Mouse (Mus musculus) adrenal gland, adult 18-20 months (tissue): ENCODE results near the gene Polr2g. TPM values are rescaled to one million over a fixed set of nuclear protein-coding genes. Genes with fewer than 3 reads are reported as not detected.

ENCODE experiments used
- DNase-seq, 2 experiments: peaks; one replicate each; pipeline ENCODE4 v3.0.0; 2021 to 2022; ENCODE audit warnings: low spot score in 2 of 2
- total RNA-seq, 2 experiments: library from RNA; stranded (reverse); gene quantifications; 1 replicate in 1 of 2; 2 replicates in 1 of 2; pipeline ENCODE4 v1.2.3; 2021

Polr2g gene
- total RNA-seq, 2 experiments from 2014 or later = 81.3 to 97.9 TPM

DNA sequence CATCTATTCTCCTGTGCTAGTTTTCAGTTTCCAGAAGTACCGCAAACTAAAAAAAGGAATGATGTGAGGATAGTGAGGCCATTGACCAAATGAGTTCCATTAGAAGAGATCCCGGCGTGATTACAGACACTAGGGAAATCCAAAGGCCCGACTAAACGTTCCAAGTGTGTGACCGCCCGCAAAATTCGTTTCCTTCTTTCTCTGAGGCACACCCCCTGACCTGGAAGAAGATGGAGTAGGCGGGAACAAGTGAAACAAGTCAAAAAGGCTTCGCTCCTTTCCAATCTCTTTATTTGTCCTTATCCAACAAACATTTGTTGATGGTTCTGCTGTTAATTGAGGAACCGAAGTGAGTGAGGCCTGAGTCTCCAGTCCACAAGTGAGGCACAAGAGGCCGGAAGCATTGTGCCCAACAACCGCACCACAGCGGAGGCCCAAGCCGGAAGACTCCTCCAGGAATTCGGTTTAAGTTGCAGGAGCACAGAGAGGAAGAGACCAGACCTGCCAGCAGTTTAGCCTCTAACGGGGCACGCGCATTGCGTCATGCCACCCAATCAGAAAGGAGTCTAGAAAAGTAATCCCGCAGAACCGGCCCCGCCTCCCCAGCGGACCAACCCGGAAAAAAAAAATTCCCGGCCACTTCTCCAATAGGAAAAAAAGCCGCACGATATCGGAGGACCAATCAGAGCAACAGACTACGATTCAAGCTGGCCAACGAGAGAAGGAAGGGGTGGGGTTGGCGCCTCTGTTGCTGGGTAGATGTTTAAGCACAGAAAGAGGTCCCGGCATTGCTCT is 20.6 kb upstream of the Polr2g start, which contains the start of gene Ttc9c:
TSS of gene Ttc9c (minus strand) at position 533 of the 795 bp plus-strand sequence.
- DNase-seq = peak; percentile 84 to 87

DNA sequence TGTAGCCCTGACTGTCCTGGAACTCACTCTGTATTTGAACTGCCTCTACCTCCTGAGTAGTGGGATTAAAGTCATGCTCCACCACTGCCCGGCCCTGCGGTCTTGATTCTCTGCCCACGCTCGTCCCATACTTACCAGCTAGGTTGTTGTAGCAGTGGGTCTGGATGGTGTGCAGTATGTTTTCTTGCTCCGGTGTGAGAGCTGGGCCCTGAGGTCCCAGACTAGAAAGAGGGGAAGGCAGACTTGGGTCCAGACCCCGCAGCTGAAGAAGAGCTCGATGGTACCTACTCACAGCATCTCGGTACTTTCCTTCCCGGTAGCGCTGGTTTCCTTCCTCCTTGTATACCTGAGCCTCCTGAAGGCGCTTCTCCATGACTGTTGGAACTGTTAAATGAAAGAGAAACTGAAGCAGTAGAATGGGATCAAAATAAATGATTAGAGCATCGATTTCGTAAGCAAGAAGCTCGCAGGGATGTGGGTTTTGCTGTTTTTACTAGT is 20.0 kb upstream of the Polr2g start:
- no peak for DNase-seq

DNA sequence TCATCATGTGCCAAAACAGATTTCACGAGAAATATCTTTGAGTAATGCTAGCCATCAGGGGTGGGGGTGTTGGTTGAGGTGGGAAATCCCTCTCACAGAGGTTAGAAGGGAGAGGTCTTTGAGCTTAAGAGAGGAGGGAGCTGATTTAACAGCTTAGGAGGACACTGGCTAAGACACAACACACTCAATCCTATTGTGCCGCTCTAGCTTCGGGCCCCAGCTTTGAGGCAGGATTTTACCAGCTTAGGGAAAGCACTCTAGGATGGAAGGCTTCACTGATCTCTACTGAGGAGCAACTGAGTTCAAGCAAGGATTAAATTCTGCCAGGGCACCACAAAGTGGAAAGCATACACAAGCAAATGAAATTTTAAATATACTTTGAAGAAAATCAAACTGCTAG is 18.6 kb upstream of the Polr2g start:
- DNase-seq = no peak

DNA sequence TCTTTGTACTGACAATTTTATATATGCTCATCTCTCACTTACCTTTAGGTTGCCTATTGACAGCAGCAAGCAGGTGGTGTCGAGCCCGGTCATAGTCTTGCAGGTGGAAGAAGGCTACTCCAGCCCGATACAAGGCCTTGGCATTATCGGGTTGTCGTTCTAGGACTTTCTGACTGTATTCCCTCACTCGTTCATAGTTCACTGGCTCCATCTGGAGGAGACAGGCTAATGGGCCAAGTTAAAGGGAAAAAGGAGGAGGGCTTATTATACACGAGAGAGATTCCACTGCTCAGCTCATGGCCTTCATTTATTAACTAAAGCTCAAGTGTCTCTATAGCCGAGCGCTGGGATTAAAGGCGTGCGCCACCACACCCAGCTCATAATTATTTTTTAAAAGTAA is 17.4 kb upstream of the Polr2g start:
- no peak for DNase-seq

DNA sequence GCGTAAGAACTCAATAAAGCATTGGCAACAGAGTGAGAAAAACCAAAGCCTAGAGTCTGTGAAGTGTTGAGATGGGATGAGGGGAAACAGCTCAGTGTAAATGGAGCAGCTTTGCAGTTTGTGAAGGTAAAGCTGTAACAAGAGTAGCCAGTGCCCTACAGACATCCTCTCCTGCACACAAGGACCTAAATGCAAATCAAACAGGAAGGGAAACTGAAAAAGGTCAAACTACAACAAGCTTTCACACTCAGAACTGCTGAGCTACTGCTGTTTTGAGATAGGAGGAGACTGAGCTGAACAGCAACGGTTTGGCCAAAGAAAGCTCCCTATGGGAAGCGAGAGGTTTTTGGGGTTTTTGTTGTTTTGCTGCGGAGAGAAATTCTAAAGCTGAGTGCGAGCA is 8.4 kb upstream of the Polr2g start:
- DNase-seq = no peak

DNA sequence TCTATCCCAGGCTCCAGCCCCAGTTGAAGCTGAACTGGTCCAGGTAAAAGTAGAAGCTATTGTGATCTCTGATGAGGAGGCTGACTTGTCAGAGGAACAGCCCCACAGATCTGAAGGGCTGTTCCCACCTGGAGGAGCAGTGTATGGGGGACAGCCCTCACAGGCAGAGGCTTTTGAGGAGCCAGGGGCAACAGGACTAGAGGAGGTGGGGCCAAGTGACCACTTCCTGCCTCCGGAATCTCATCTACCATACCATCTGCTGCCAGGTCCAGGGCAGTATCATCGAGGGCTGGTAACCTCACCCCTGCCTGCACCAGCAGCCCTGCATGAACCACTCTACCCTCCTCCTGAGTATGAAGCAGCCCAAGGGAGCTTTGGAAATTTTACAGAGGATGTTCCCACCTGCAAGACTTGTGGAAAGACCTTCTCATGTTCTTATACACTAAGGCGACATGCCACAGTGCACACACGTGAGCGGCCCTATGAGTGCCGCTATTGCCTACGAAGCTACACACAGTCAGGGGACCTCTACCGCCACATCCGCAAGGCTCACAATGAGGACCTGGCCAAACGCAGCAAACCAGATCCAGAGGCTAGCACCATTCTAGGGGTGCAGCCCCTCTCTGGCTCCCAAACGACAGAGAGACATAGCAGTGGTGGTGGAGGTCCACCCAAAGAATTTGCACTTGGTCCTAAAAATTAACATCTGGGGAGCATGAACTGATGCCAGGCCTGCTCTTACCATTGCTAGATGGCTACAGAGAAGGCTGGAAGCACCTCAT is 5.7 kb upstream of the Polr2g start:
- DNase-seq = no peak

DNA sequence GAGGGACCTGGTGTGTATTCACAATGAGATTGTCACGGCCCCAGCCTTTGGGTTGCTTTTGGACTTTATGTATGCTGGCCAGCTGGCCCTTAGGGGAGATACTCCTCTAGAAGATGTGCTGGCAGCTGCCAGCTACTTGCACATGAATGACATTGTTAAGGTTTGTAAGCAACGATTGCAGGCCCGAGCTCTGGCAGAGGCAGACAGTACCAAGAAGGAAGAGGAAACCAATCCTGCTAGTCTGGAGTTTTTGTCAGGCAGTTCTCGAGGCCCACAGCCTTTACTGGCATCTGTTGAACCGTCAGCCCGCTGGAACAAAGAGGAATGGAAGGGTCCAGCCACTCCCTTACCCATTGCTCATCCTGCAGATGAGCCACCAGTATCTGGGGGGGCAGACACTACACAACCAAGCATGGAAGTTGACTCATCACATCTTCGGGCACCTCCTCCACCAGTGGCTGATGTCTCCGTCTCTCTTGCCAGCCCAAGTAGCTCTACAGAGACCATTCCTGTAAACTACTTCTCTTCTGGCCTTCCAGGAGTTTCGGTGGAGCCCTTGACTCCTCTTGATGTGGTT is 4.9 kb upstream of the Polr2g start:
- DNase-seq = no peak

DNA sequence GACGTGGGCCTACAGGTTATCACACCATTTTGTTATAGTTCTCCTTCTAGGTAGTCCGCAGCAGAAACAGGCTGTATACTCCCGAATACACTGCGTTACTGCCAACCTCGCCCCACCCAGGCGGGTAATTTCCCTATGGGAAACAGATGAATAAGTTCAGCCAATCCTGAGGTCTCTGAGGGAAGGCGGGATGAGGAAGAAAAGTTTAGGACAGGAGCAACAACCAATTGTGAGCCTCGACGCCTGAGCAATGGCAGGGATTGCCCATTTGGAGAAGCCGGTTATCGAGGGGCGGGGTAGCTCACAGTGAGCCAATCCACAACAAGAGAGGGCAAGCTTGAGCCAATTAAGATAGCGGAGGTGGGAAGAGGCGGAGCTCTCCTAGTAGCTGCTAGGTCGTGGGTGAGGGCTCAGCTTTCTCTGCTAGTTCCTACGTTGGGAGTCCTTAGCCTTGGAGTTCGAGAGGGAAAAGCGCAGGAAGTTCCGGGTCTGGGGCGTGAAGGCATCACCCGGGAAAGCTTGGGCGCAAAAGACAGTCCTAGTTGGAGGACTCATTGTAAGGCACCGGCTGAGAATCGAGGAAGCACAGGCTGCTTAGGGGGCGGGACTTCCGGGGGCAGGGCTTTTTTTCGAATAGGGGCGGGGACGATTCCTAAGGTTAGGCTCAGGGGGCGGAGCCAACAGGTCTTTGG is 3.9 kb upstream of the Polr2g start, which contains the start of gene Zbtb3:
TSS of gene Zbtb3 (plus strand) at position 426 of the 692 bp plus-strand sequence.
- peak; percentile 74 to 79 for DNase-seq

DNA sequence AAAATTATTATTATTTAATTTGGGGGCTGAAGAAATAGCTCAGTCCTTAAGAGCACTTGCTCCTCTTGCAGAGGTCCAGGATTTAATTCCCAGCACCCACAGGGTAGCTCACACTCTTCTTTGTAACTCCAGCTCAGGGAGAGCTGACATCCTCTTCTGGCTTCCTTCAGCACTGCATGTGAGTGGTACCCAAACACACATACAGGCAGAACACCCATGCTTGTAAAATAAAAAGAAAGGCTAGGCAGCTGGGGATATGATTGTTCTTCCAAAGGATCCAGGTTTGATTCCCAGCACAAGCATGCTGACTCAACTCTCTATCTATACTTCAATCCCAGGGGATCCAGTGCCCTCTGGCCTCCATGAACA is 554 bp upstream of the Polr2g start:
- no peak for DNase-seq

DNA sequence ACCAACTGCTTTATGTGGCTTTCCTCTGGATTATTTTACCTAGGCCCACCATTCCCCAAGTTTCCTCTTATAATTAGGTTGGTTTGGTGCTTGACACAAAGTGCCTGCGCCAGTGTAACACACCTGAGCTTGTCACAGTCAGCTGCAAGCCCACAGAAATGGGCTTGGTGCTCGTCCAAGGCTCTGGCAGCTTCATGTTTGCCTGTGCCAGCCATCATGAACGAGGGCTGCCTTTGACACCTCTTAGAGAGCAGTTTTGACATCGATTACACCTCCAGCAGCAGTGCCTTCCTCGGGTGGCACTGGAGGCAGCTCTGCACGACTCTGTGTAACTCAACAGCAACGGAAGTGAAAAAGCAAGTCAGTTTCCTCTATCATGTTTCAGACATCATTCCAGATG is 8.2 kb downstream of the Polr2g start:
- DNase-seq = no peak

DNA sequence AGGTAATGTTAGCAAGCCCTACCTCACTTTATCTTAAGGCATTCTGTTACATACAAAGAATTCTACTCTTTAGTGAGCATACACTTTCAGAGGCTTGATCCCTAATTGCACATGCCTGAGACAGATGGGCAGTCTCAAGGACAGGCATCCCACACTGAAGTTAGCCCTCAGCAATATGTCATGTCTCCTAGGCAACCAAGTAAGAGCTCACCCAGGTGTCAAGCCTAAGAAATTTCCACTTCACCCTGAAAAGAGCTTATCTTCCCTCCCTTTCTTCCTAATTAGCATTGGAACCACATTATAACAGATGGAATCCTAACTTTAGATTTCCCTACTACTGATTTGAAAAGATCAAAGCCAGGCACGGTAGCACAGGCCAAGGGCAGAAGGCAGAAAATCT is 9.2 kb downstream of the Polr2g start:
- no peak for DNase-seq

DNA sequence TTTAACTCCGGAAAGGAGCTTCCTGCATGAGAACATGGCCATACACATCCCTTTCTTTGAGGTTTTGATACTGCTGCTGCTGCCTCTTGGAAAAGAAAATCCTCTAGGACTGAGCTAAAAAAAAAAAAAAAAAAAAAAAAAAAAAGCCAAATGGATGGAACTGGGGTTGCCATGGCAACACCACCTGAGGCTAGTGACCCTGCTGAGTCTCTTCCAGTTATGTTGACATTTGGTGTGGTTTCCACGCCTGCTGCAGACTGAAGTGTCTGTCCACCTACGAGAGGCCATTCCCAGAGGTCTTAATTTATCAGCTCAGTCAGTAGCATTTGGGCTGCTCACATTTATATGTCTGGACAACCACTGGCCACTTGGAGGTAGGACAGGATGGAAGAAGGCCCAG is 9.9 kb downstream of the Polr2g start:
- DNase-seq = no peak

DNA sequence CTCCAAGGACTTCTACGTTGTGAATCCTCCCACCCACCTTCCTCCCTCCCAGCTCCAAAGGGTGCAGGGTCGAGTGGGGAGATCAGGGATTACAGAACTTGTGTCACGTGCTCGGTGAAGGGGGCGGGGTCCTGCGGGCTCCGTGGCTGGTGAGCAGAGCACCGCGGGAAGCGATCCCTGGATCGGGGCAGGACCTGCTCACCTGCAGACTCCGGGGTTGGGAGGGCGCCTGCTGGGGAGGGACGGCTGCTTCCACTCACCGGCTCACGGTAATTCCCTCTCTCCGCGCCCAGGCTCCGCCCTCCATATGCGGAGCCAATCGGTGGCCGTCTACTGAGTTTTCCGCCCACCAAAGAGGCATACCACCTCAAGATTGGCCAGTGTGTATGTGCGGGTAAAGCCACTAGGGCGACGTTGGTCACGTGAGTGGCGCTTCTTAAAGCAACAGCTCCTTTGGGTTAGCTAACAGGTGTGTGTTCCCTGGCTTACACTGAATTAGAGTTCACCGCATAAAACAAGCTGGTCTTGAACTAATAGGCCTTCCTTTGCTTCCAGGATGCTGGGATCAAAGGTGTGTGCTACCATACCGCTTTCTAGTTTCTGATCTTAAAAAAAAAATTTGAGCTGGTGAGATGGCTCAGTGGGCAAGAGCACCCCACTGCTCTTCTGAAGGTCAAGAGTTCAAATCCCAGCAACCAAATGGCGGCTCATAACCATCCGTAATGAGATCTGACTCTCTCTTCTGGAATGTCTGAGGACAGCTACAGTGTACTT is 12.2 kb downstream of the Polr2g start, which contains the start of gene Taf6l:
TSS of gene Taf6l (minus strand) at position 410 of the 774 bp plus-strand sequence.
- DNase-seq = peak; percentile 73 to 82

DNA sequence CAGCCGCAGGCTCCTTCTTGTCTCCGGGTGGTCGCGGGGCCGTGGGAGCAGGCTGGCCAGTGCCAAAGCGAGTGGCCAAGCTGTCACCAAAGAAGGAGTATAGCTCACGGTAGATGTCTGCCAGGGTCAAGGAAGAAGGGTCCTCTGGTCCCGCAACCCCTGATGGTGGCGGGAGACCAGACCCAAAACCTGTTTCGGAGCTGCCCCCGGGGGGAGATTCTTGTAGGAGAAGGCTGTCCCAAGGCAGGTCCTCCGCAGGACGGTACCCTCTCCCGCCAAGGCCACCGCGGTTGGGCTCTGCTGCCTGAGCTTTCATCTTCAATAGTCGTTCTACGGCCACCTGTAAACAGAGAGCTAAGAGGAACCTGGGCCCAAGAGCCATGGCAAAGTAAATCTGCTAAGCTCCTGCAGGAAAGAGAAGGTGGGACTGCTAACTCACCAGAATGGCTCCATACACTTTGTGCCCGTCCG is 23.4 kb downstream of the Polr2g start:
- no peak for DNase-seq

DNA sequence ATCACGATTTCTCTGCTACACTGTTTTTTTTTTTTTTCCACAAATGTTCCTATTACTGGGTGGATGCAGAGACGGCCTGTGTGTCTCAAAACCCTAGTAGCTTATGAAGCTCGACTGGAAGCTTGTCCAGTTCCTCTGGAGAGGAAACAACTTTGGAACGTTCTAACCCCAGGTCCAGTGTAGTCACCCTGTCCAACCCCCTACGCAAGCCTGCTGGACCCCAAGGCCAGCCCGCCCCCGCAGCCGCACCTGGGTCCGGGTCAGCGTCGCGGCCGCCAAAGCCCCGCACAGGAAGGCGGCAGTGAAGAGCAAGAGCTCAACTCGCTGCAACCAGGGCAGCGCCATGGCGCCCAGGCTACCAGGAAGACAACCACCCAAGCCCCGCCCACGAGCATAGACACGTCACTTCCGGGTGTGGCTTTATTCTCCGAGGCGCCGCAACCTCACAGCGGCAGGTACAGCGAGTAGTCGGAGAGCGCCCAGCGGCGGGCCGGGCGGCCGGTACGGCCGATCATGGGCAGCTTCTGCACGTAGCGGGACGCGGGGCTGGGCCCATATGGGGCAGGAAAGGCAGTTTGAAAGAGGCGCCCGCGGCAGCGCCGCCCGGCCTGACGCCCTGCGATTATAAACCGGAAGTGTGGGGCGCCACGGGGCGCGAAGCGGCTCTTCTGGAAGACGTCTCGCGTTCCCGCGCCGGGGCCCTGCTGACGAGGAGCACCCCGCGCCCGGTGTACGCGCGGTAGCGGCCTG is 24.1 kb downstream of the Polr2g start, which contains the start of gene Tmem179b:
TSS of gene Tmem179b (minus strand) at position 382 of the 750 bp plus-strand sequence.
- DNase-seq = peak; percentile 96 to 98

DNA sequence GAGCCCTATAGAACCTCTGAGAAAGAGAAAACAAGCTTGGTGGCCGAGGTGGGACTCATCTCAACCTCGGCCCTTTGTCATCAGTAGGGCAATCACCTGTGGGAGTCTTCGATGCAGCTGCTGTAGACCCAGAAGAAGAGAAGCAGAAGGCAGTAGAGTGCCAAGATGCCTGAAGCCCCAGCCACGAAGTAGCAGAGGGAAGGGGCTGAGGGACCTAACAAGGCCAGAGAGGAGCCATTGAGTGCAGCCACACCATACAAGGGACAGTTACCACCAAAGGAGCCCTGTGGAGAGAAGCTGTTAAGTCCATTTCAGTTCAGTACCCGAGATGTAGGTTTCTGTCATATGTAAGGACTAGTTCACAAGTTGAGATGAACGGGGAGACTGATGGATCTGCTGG is 25.0 kb downstream of the Polr2g start:
- DNase-seq = no peak

DNA sequence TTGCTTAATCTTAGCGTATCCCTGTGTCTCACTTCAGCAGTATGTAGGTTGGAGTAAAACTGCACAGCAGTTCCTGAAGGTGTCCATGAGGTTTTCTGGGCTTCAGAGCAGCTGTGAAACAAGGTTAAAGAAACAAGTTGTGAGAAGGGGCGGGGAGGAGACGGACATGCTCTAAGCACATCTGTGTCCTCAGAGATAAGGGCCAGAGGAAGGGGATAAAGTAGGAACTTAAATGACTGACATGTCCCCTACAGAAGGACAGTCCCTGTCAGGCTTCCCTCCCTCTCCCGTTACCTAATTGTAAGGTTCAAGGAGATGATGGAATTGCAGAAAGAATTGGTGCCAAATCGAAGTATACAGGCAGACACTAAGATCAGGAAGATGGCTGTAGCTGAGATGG is 25.4 kb downstream of the Polr2g start:
- no peak for DNase-seq

DNA sequence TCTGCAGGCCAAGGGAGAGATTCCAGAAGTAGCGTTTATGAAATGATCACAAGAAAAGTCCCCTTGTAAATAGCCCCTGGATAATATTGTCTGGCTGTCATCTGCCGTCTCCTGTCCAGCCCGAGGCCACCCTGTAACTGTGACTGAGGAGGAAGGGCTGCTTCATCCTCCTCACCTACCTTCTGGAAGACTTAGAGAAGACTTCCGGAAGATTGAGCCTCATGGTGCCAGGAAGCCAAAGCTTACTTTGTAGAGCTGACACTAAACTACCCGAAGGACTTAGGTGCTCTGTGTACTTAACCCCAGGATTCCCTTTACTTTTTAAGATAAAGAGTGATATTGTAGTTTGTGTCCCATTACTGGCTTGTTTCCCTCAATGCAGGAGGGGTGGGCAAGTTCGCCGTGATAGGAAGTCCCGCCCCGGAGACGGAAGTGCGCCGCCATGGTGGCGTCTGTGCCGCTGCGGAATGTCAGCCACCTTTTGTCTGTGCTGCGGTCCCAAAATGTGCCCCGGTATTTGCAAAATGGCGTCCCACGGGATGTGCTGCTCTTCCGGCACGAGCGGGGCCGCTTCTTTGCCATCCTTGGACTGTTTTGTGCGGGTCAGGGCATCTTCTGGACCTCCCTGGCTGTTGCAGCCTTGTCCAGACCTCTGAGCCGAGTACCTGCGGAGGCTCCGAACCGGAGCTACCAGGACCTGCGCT is 27.7 kb downstream of the Polr2g start, which contains the start of gene Tmem223:
TSS of gene Tmem223 (plus strand) at position 430 of the 704 bp plus-strand sequence.
- DNase-seq = peak; percentile 76 to 77

DNA sequence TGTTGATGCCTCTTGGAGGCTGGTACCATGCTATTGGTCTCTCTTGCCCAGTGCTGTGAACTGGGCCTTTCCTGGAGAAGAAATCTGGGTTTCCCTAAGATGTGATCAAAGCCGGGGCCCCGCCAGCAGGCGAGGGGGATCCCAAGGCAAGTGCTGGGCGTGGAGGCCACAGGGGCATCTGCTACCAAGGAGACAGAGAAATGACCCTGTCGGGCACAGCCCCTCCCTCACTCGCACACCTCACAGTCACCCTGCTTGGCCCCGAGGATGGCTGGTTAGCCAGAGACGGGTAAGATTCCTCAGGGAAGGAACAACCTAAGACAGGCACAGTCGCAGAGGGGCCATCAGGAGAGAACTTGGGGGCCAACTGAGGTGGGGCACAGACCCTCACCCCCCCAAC is 32.8 kb downstream of the Polr2g start:
- no peak for DNase-seq
